ENCODE assay signal across 7 mouse cellular contexts in genomic region chr5:30666391-30667195, GRCm38 (mm10). TPM values are rescaled to one million over a fixed set of nuclear protein-coding genes. Genes with fewer than 3 reads are reported as not detected.
DNase-seq lines count a peak whose midpoint lies in the region; ATAC-seq lines count a peak whose summit lies in the region.

Gene Cenpa (plus strand): TSS chr5:30666777.

- H3K36me3 ChIP-seq in intestine, embryonic 15.5 days: 0 out of 2 replicates have a peak, but pooled peaks cover under 1% of the 10 kb centered on the region
- H3K36me3 ChIP-seq in midbrain, embryonic 10.5 days: peaks cover 35% of the 10 kb centered on the region

- DNase-seq in adrenal gland, adult 2 months: peak; percentile 94
- DNase-seq in embryo, embryonic 11.5 days (ENCODE audit: low read depth, low spot score): peak; percentile 88
- peak; percentile 71 to 82 for DNase-seq in gastrocnemius, postnatal 36 days
- peak; percentile 92 to 98 for DNase-seq in left cerebral cortex, postnatal 25 days (ENCODE audit: low spot score in 2 of 2)
- DNase-seq in midbrain, embryonic 10.5 days (ENCODE audit: low spot score): peak; percentile 89
- peak; percentile 65 for DNase-seq in right cerebral cortex, postnatal 4 days

- H3K27me3 ChIP-seq in intestine, embryonic 15.5 days (replicated peaks): no peaks in the 10 kb centered on the region
- no peaks in the 10 kb centered on the region for H3K27me3 ChIP-seq in midbrain, embryonic 10.5 days (ENCODE audit: low read depth, poor library complexity, severe bottlenecking)

- H3K4me3 ChIP-seq in intestine, embryonic 15.5 days (replicated peaks): peak within 1 kb of the TSS; percentile 81
- H3K4me3 ChIP-seq in midbrain, embryonic 10.5 days: peak within 1 kb of the TSS; percentile 90

- peak within 1 kb of the TSS; percentile 81 for H3K27ac ChIP-seq in intestine, embryonic 15.5 days
- H3K27ac ChIP-seq in midbrain, embryonic 10.5 days (replicated peaks): peak within 1 kb of the TSS; percentile 96

- under 1% methylated on average over 40 of the region's 40 CpGs for WGBS in intestine, embryonic 15.5 days
- under 1% methylated on average over 40 of the region's 40 CpGs for WGBS in midbrain, embryonic 10.5 days

- no peaks in the 10 kb centered on the region for H3K9me3 ChIP-seq in intestine, embryonic 15.5 days
- H3K9me3 ChIP-seq in midbrain, embryonic 10.5 days (replicated peaks): no peaks in the 10 kb centered on the region

- intact Hi-C loops in gastrocnemius, postnatal 36 days (cut with DNase I): no loop called here
- intact Hi-C loops in left cerebral cortex, postnatal 25 days (cut with DNase I): no loop called here

- peaks cover 16% of the 10 kb centered on the region for H3K4me1 ChIP-seq in intestine, embryonic 15.5 days (replicated peaks)
- H3K4me1 ChIP-seq in midbrain, embryonic 10.5 days: peaks cover 28% of the 10 kb centered on the region

- peak; percentile 97 for ATAC-seq in intestine, embryonic 15.5 days

- peak within 1 kb of the TSS; percentile 67 for H3K4me2 ChIP-seq in intestine, embryonic 15.5 days (replicated peaks)

- peak within 1 kb of the TSS; percentile 82 for H3K9ac ChIP-seq in intestine, embryonic 15.5 days

RNA-seq across cellular contexts. Expression of gene Cenpa, which starts in this region (rescaled TPM):
- 1 to 10 TPM; 5.1 to 6.4 TPM for total RNA-seq in adrenal gland, adult 2 months (2021)
- polyA plus RNA-seq in adrenal gland, adult 2 months (2012; rRNA removed): 10.9 and 14.5 TPM in 2 replicates
- 1 to 10 TPM; 3.2 to 3.8 TPM for total RNA-seq in gastrocnemius, postnatal 36 days (2021)
- 216 and 224 TPM in 2 replicates for polyA plus RNA-seq in intestine, embryonic 15.5 days (2015; fragmentation: Nextera tagmentation; extraction: Ambion mirVana)
- 1 to 10 TPM; 6.7 to 8.0 TPM for total RNA-seq in left cerebral cortex, postnatal 25 days (2021)
- 413 and 444 TPM in 2 replicates for polyA plus RNA-seq in midbrain, embryonic 10.5 days (2016; fragmentation: Nextera tagmentation; extraction: Ambion mirVana)

Comparison
In these comparisons a context has a peak if more than half of its experiments do, and no peak if none do; other contexts are left out.
1. Peak in every context shown above with its lines: DNase-seq, ATAC-seq, H3K4me3 ChIP-seq and H3K27ac ChIP-seq.
2. RNA of gene Cenpa (polyA plus RNA-seq): 413 to 444 TPM in midbrain, embryonic 10.5 days and 216 to 224 TPM in intestine, embryonic 15.5 days; 10.9 to 14.5 TPM in adrenal gland, adult 2 months; every median in the first group is over 10 times any median in the second.